Mouse (Mus musculus) neutrophil, adult 5-6 weeks (primary cell): ENCODE results near the gene Hoxd1. TPM values are rescaled to one million over a fixed set of nuclear protein-coding genes. Genes with fewer than 3 reads are reported as not detected.

ENCODE experiments used
- ATAC-seq: fragments of 151-379, 151-347 bp; 2 replicates; pipeline ENCODE4 v1.8.0; 2017; ENCODE audit warnings: mild to moderate bottlenecking, moderate TSS enrichment; ENCODE audit not compliant: insufficient number of reproducible peaks, poor library complexity, low FRiP score, severe bottlenecking; ENCODE audit errors: extremely low read depth
- total RNA-seq: library from RNA; stranded (forward); fragments of 200-1000 nt; gene quantifications from 2 replicates; pipeline ENCODE4 v1.2.3, GENCODE M21; 2017

The Hoxd1 gene
- total RNA-seq: not detected in 2 replicates

DNA sequence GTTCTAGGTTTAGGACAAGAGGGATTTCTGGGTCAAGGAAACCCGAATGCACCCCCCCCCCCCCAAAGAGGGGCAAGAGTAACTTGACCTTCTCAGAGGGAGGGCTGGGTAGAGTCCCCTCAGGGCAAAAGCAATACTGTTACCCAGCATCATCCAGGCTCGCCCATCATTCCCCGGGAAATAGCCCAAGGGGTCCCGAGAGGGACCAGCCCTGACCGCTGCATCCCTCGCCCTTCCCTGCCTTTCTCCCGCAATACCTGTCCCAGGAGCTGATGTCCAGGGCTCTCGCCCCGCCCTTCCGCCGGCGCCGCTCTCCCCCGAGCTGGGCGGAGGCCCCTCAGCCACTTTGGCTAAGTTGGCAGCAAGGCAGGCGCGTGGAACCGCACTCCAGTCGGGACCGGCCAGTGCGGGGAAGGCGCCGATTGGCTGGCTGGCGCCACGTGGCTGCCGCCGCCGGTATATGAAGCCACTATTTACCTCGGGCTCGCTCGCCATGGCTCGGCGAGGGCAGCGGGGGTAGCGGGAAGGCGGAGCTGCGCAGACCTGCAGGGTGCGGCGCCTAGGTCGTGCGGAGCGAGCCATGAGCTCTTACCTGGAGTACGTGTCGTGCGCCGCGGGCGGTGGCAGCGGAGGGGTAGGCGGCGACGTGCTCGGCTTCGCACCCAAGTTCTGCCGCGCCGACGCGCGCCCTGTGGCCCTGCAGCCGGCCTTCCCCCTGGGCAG, at the start of gene Hoxd1:
Hoxd1 (plus strand) TSS at position 459 of the 723 bp plus-strand sequence.
- 0 out of 2 replicates have a peak, but pooled peaks have one; percentile 6 for ATAC-seq

DNA sequence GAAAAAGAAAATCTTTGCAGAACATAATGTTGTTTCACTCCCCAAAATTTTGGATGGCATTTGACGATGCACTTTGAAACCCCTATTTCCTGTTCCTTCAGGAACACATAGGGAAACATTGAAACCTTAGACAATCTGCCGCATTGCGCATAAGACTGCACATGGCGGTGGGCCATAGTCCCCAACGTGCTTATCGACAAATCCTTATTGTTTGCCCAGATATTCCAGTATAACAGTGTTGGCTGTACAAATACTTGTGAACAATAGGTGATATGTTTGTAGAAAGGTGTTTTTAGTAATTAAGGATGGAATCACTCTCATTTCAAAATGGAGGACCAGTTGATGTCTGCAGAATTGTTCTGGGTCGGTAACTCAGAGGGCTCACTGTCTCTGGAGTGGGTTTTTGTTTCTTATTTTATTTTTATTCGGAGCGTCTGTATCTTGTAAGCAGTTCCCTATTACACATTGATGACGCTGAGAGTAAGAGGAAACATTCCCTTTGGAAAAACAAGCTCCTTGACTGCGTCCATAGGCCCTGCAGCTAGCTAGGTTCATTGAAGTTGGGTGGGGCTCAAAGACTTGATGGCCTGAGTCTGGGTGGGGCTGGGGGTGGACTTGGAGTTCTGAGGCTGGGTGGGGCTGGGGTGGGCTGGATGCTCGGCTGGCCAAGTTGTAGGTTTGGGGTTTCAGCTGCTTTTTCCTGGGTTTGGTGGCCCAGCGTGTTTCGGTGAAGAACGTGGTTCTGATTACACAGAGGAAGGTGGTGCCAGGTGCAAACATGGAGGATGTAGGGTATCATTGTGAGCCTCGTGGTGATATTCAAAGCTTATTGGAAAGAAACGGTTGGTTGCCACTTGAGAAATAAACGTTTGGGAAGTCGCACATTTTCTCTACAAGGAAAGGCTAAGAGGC, 49.3 kb upstream of the Hoxd1 start:
- no peak for ATAC-seq

DNA sequence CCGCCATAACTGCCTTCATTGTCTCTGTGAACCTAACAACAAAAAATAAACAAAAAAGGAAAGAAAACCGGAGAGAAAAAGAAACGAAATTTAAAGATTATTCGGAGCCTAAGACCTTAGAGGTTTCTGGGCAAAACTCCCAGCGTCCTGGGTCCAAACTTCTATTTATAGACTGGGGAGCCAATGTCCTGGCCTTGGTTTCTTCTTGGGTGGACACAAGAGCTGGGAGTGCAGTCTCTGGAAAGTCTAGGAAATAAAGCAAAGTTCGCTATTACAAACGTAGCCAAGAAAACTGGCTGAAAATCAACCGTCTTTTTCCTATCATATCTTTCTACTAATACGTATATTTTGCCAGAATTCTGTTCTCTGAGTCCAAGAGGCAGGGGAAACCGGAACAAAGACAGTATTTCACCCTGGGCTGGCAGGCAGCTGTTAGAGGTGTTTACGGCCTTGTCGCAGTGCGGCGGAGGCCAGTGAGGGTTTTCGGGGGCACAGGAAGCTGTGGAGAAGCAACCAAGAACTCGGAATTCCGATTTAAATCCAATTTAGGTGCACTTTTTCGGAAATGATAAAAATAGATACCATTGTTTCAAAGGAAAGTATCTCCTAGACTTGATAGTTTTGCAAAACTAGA, 48.5 kb upstream of the Hoxd1 start:
- ATAC-seq: no peak

DNA sequence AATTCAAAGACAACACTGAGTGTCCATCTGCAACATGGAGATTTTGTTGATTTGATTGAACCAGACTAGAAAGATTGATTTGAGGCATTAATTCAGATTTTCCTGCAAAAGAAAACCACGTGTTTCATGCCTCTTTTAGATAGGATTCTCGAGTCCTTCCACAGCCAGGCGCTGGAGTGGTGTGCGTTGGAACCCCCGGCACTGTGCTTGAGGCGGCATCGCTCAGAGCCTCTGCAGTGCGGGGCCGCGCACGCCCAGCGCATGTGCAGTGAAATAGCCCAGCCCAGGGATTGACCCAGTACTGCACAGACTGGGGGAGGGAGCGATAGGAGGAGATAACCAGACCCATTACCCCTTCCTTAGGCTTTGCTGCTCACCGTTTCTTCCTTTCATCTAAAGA, 47.9 kb upstream of the Hoxd1 start:
- ATAC-seq: no peak

DNA sequence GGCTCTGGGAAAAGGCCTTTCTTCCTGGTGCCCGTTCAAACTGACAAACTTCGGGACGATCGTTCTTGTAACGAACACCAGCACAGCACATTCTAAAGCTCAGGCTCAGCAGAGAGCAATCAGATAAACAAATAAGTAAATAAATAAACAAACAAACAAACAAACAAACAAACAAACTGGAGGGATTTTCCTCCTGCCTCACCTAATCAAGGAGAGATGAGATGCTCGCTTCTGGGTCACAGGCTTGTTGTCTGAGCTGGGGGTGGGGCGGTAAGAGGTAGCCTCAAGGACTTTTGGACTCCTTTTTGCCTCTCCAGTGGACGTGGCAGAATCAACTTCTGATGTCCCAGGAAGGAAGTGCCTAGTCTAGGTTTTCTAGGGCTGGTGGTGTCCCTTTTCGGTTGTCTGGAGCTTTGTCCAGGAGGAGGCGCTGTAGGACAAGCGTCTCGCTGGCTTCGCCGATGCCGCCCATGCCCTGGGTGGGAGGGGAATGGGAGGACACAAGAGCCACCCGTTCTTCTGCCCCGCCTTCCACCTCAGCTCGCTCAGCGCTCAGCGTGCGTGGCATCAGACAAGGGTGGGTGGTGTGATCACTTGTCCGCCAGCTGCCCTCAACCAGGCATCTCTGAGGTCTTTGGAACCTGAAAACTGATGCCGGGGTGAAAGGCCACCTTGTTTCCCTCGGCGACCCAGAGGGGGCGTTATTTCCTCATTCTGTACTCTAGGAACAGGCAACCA, 47.1 kb upstream of the Hoxd1 start:
- ATAC-seq: no peak

DNA sequence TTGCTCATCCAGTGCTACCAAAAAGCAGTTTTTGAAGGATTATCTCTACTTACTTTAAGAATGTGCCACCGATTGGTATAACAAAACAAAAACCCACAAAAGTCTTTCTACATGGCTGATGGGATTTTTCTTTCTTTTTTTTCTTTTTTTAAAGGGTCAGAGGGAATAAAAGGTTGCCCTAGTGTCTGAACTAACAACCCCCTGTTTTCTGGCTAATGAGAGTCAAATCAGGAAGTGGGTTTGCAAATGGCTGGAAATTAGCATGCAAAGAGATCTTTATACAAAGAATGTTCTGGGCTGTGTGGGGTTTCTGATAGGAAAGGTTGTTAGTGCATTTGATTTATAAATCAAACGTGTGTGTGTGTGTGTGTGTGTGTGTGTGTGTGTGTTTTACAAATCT, 42.4 kb upstream of the Hoxd1 start:
- no peak for ATAC-seq

DNA sequence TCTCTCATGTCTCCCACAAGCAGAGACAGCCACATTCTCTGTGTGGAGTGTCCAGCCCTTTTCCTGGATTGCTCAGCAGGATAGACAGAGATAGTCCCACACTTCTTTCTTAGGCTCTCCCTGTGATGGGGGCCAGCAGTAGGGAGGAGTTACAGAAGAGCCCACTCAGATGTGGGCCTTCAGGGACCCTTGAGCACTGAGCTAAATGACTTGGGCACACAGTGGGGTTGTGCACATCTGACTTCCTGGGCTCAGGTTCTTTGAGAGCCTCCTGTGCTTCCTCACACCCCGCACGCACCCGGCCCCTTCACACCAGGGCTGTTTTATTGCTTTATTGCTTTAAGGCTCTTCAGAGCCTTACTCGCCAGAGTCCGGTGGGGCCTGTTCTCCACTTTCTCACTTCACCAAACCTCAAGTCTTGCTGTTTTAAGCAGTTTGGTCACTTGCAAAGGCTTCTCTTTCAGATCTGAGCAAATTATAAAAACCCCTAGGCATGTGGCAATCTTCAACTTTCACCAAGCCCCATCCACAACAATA, 41.8 kb upstream of the Hoxd1 start:
- no peak for ATAC-seq

DNA sequence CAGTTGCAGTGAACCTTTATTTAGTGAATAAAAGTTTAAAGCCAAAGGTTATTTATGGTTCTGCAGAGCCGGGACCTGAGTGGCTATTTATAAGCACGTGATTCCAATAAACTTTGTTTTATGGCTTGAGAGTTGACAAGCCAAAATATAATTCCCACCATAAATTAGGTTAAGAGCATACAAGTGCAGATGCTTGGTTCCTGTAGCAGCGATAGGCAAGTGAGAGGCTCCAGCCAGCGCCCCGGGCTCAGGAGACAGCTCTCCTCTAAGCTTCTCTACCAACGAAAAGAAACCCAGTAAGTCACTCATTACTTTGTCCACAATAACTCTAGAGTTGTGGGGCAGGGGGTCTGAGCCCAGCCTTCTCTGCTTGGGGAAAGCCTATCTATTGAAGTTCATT, 40.9 kb upstream of the Hoxd1 start:
- ATAC-seq: no peak

DNA sequence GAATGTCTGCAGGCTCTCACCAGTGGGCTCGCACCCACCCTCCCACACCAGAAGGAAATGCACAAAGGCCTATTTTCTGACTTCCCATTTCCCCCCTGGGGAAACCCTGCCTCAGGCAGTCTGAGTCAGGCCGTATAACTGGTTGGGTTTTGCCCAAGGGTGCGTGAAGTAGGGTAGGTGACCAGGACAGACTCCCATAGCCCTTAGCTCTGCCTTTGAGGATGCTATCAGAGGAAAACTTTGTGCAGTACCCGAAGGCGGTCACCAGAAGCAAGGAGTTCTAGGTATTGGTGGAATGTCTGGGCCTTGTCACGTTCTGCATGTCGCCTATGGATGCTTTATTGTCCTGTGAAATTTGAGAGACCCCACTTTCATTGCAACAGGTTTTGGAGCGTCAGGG, 39.8 kb upstream of the Hoxd1 start:
- no peak for ATAC-seq

DNA sequence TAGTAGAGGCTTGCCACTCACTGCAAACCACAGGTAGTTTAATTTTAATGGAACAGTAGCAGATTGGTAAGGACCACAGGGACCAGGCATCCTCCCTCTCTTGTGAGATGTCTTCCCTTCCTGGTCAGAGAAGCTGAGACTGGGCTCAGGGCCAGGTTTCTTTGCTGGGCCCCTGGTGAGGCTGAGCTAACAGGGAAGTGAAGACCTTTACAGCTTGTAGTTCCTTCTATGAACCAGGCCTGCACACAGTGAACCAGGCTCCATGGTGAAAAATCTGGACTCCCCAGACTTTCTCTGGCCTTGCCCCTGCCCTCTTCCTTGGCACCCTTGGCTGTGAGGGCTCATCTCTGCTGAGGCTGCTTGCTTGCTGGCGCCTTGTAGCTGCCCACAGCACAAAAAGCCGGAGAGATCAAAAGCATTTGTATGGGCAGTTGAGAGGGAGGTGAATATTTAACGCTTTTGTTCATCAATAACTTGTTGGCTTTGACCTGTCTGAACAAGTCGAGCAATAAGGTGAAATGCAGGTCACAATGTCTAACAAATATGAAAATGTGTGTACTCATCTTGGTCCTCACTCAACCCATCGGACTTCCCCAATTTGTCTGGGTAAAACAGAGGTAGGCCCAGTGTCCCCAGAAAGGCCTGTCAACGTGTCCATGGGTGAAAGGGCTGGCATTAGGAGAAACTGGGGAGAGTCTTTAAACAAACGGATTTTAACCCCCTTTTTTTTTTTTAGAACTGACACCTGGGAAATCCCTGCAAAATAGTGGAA, 38.4 kb upstream of the Hoxd1 start:
- no peak for ATAC-seq

DNA sequence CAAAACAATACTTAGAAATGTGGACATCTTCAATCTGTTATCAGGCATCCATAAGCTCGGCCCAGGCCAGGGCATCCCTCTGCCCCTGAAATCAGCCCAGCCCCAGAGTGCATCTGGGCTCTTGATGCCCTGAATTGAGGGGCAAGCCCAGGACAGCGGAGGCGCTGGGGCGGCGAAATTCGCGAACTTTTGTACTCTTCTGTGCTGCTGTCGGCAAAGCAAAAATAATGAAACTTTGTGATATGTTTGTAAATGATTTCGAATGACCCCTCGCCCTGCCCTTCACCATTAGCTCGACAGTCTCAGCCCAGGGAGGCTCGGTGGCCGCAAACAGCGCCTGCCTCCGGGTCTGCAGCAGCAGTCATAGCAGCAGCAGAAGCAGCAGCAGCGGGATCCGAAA, 37.6 kb upstream of the Hoxd1 start:
- ATAC-seq: no peak

DNA sequence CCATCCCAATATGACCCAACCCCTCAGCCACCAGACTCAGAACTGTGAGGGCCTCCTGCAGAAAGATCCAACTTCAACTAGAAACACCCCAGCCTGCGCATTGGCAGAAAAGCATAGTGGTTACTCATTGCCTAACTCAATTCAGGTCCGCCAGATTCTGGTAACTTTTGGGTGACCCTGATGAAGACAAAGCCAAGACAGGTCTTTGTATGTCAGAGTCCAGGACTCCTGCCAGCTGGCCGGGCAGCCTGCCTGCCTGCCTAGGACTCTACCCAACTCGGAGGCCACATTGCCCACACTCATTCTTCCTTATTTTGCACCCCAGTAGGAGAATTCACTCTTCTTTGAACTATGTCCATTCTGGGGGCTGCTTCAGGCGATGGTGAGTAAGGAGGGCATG, 36.2 kb upstream of the Hoxd1 start, which contains the start of gene Gm28230:
Gm28230 (plus strand) TSS at position 178 of the 400 bp plus-strand sequence.
- ATAC-seq: no peak

DNA sequence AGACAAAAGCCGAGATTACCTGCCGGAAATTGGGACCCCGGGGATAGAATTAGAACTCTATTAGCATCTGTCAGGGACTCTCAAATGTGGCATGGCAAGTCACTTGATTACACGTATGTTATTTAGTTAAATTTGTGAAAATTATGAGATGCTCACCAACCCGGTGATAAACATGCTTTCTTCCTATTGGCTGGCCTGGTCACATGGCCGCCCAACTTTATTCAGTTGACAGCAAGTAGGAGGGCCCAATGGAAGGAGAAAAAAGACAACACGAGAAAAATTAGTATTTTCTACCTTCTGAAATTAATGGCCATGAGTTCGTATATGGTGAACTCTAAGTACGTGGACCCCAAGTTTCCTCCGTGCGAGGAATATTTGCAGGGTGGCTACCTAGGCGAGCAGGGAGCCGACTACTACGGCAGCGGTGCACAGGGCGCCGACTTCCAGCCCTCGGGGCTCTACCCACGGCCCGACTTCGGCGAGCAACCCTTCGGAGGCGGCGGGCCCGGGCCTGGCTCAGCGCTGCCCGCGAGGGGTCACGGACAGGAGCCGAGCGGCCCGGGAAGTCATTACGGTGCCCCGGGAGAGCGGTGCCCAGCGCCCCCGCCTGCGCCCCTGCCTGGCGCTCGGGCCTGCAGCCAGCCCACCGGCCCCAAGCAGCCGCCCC, 35.7 kb upstream of the Hoxd1 start:
- no peak for ATAC-seq

DNA sequence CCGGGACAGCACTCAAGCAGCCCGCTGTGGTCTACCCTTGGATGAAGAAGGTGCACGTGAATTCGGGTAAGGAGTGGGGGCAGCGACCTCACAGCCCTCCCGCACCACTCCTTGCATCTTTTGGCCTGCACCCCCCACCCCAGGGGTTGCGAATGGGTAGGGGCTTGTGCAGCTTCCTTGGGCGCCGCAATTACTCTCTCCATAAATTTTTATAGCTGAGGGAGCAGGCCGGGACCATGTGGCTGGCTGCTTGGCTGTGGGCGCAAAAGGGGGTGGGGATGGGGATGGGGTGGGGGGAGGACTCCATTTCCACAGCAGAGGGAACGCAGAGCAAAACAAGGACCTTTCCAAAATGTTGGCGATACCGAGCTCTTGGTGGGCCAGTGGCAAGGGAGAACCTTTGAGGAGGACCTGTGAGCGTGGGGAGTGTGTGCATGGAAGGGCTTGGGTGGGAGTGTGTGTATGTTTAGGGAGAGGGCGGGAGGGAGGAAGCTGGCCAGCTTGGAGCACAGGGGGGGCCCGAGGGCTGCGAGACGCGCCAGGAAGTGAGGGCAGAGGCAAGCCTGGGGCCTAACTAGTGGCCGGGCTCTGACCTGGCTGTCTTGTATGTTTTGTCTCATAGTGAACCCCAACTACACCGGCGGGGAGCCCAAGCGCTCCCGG, 35.0 kb upstream of the Hoxd1 start:
- no peak for ATAC-seq

DNA sequence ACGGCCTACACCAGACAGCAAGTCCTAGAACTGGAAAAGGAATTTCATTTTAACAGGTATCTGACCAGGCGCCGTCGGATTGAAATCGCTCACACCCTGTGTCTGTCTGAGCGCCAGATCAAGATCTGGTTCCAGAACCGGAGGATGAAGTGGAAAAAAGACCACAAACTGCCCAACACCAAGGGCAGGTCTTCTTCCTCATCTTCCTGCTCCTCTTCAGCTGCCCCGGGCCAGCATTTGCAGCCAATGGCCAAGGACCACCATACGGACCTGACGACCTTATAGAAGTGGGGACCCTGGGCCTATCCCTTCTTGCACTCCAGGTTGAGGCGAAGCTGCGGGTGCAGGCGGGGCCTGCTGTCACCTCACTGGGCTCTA, 34.5 kb upstream of the Hoxd1 start:
- no peak for ATAC-seq

DNA sequence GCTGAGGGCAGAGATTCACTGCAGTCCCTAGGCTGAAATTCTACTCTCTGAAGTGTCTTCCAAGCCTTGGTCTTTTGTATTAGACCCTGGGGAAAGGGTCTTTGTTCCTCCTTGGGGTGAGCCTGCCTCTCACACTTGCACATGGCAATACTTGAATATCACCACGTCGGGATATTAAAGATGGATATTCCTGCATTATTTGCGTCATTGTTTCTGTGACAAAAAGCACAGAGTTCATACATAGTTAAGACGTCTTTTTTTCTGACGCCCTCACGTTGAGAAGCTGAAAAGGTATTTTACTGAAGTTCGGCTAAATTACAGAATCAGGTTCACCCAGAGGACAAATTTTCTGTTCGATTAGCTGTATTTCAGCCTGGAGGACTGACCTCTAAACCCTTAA, 32.4 kb upstream of the Hoxd1 start:
- no peak for ATAC-seq

DNA sequence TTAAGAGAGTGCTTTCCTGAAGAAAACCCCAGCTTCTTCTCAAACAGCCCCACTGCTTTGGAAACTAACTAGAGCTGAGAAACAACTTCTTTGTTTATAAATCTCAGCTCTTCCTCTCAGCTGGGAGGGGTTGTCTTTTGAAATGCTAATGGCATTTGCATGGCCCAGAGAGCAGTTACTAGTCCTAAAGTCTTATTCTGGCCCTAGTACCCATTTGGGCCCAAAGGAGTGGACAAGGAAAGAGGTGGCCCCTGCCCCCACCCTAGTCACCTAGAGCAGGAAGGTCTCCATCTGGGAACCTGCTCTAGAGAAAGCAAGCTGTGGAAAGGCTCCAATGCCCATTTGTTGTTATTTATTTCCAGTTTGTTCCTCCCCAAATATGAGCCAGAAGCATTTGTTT, 31.7 kb upstream of the Hoxd1 start:
- ATAC-seq: no peak
